Mouse (Mus musculus) spleen, adult 2 months (tissue): ENCODE measurements around the gene Bahcc1.

Experiments
- CTCF ChIP-seq: fragments of 200-500 bp; IDR thresholded peaks from 2 replicates; pipeline ENCODE4 v1.5.1; 2011; ENCODE audit warnings: mild to moderate bottlenecking, inconsistent platforms; ENCODE audit not compliant: insufficient read depth, insufficient read length, insufficient replicate concordance; ENCODE audit errors: extremely low read depth
- POLR2A ChIP-seq: fragments of 200-500 bp; IDR thresholded peaks from 2 replicates; pipeline ENCODE4 v1.6.1; 2011; ENCODE audit warnings: low read depth, low read length, inconsistent platforms

- TF ChIP-seq POLR2A: no peak
- no peak for TF ChIP-seq CTCF
Observed at GRCm38 (mm10) chr11:120239581-120239991, 6.8 kb downstream of the Bahcc1 start.
